ENCODE assay signal across 15 mouse cellular contexts in genomic region chr5:7276659-7277455, GRCm38 (mm10). TPM values are rescaled to one million over a fixed set of nuclear protein-coding genes. Genes with fewer than 3 reads are reported as not detected.
DNase-seq lines count a peak whose midpoint lies in the region; ATAC-seq lines count a peak whose summit lies in the region.
"Had no signal": no experiment of that assay in that cellular context is flagged by ENCODE, and none has a peak within 500 bp of the region (broad histone marks: within the 10 kb centered on the region; RNA-seq: fewer than 3 reads in every experiment).

No protein-coding gene starts in this region.

- no peak overlapping the region for H3K27ac ChIP-seq in heart, embryonic 11.5 days (ENCODE audit: low read depth, low read length)
- H3K27ac ChIP-seq: limb, embryonic 12.5 days; liver, embryonic 15.5 days; midbrain, embryonic 13.5 days; stomach, embryonic 15.5 days had no signal

- H3K36me3 ChIP-seq in heart, embryonic 11.5 days (ENCODE audit: control insufficient read depth, insufficient read depth, low read length) = no peaks in the 10 kb centered on the region
- H3K36me3 ChIP-seq: limb, embryonic 12.5 days; liver, embryonic 15.5 days; midbrain, embryonic 13.5 days; stomach, embryonic 15.5 days had no signal

- no peaks in the 10 kb centered on the region for H3K4me1 ChIP-seq in heart, embryonic 11.5 days (ENCODE audit: control insufficient read depth, insufficient read depth, low read length)
- H3K4me1 ChIP-seq: limb, embryonic 12.5 days; liver, embryonic 15.5 days; midbrain, embryonic 13.5 days; stomach, embryonic 15.5 days had no signal

- DNase-seq in thymus, postnatal 0 days (ENCODE audit: low spot score) = peak; percentile 48
- DNase-seq in thymus, postnatal 14 days = no peak
- peak; percentile 56 for DNase-seq in Muller cell, postnatal 12 days (ENCODE audit: inconsistent ontology term)
- DNase-seq in fibroblast of lung, adult 2 months (ENCODE audit: low read depth) = peak; percentile 4
- no peak for DNase-seq in right cerebral cortex, postnatal 36 days (ENCODE audit: low spot score in 2 of 2)
- DNase-seq in ovary, postnatal 10 days (ENCODE audit: low spot score) = no peak
- DNase-seq: kidney, adult 9 months; lung, postnatal 14 days; thymus, postnatal 25 days had no signal

- 83% methylated on average over 7 of the region's 7 CpGs for WGBS in heart, embryonic 11.5 days (ENCODE audit: insufficient replicate concordance)

- no peak overlapping the region for H3K4me2 ChIP-seq in heart, embryonic 11.5 days
- H3K4me2 ChIP-seq: limb, embryonic 12.5 days; liver, embryonic 15.5 days; midbrain, embryonic 13.5 days; stomach, embryonic 15.5 days had no signal

- no peak overlapping the region for H3K4me3 ChIP-seq in heart, embryonic 11.5 days (ENCODE audit: low read depth, low read length)
- H3K4me3 ChIP-seq: limb, embryonic 12.5 days; liver, embryonic 15.5 days; midbrain, embryonic 13.5 days; stomach, embryonic 15.5 days had no signal

- ATAC-seq in heart, embryonic 11.5 days (replicated peaks; ENCODE audit: insufficient number of reproducible peaks, low FRiP score, low TSS enrichment) = no peak; the same call in 1 of the 2 replicates
- ATAC-seq: forebrain, embryonic 16.5 days; midbrain, embryonic 13.5 days had no signal

- no peaks in the 10 kb centered on the region for H3K27me3 ChIP-seq in heart, embryonic 11.5 days (ENCODE audit: control insufficient read depth, insufficient read depth, low read length)
- H3K27me3 ChIP-seq: limb, embryonic 12.5 days; liver, embryonic 15.5 days; midbrain, embryonic 13.5 days; stomach, embryonic 15.5 days had no signal

- no peaks in the 10 kb centered on the region for H3K9me3 ChIP-seq in heart, embryonic 11.5 days (replicated peaks; ENCODE audit: control insufficient read depth, low read length)
- H3K9me3 ChIP-seq: limb, embryonic 12.5 days; liver, embryonic 15.5 days; midbrain, embryonic 13.5 days; stomach, embryonic 15.5 days had no signal

- no peak overlapping the region for H3K9ac ChIP-seq in heart, embryonic 11.5 days (ENCODE audit: low read depth, low read length)
- H3K9ac ChIP-seq: limb, embryonic 12.5 days; liver, embryonic 15.5 days; midbrain, embryonic 13.5 days; stomach, embryonic 15.5 days had no signal

RNA-seq across cellular contexts. Expression of gene Tex47, which starts 27.1 kb away (rescaled TPM):
- not detected in 2 replicates for polyA plus RNA-seq in thymus, postnatal 0 days (2015; fragmentation: Nextera tagmentation; extraction: Ambion mirVana)
- not detected in 2 replicates for polyA plus RNA-seq in heart, embryonic 11.5 days (2014; fragmentation: Nextera tagmentation; extraction: Ambion mirVana)

Comparison
In these comparisons a context has a peak if more than half of its experiments do, and no peak if none do; other contexts are left out.
1. DNase-seq: peak in thymus, postnatal 0 days (single experiment), Muller cell, postnatal 12 days (single experiment) and fibroblast of lung, adult 2 months (single experiment); none in thymus, postnatal 14 days (single experiment), right cerebral cortex, postnatal 36 days (0 of 2) and ovary, postnatal 10 days (single experiment).